Mouse (Mus musculus): ENCODE data around the gene Emc7. TPM values are rescaled to one million over a fixed set of nuclear protein-coding genes. Genes with fewer than 3 reads are reported as not detected.

Emc7 gene
- polyA plus RNA-seq, 3 experiments from 2014 or later: 12.9 to 18.2 (median 13.3) TPM

GRCm38 (mm10) chr2:112520526-112521482 is 66.0 kb downstream of the Emc7 start:
- ATAC-seq: no peak

Other genes starting within 250 kb of the Emc7 start
- 10 to 100 TPM; 30.4 to 45.0 (median 34.4) TPM for gene Lpcat4, start 215.5 kb upstream of the Emc7 start, polyA plus RNA-seq (2017; shearing (Covaris generic))
- not detected for gene Nutm1, start 195.7 kb upstream of the Emc7 start, polyA plus RNA-seq (2017; shearing (Covaris generic))
- gene Nop10, start 193.1 kb upstream of the Emc7 start, polyA plus RNA-seq (2017; shearing (Covaris generic)): 100 to 1,000 TPM; 152 to 243 (median 201) TPM
- 10 to 100 TPM; 37.3 to 57.5 (median 52.3) TPM for gene Slc12a6, start 189.2 kb upstream of the Emc7 start, polyA plus RNA-seq (2017; shearing (Covaris generic))
- gene Gm21985, start 188.7 kb upstream of the Emc7 start, polyA plus RNA-seq (2017; shearing (Covaris generic)): not detected
- gene Emc4, start 87.0 kb upstream of the Emc7 start, polyA plus RNA-seq (2017; shearing (Covaris generic)): 10 to 100 TPM; 76.8 to 96.3 (median 82.0) TPM
- 10 to 100 TPM; 22.9 to 30.5 (median 23.0) TPM for gene Katnbl1, start 75.8 kb upstream of the Emc7 start, polyA plus RNA-seq (2017; shearing (Covaris generic))
- not detected for gene Chrm5, start 25.8 kb downstream of the Emc7 start, polyA plus RNA-seq (2017; shearing (Covaris generic))
- 10 to 100 TPM in 2 of 3 experiments, 1 to 10 TPM in 1; 7.2 to 22.2 (median 12.3) TPM for gene Aven, start 38.0 kb downstream of the Emc7 start, polyA plus RNA-seq (2017; shearing (Covaris generic))